Mouse (Mus musculus) CH12.LX (cell line): ENCODE results near the gene Cd93. TPM values are rescaled to one million over a fixed set of nuclear protein-coding genes. Genes with fewer than 3 reads are reported as not detected.

Experiments
- DNase-seq: peaks from one replicate; pipeline ENCODE4 v3.0.0-alpha.2; 2013; ENCODE audit errors: extremely low read depth
- H3K27ac ChIP-seq: 2 replicates; pipeline ENCODE4 v1.5.1; 2012; ENCODE audit warnings: low read depth, mild to moderate bottlenecking, control low read depth, moderate library complexity; ENCODE audit not compliant: insufficient read depth
- H3K27me3 ChIP-seq: replicated peaks from 2 replicates; pipeline ENCODE3; 2012; ENCODE audit warnings: inconsistent platforms
- H3K36me3 ChIP-seq, 2 experiments: replicated peaks in 1 of 2; 2 replicates each; pipeline versions ENCODE3 to v1.6.1; 2012; ENCODE audit warnings: inconsistent platforms in 1 of 2, low read length in 1 of 2, mild to moderate bottlenecking in 1 of 2, mixed read lengths in 1 of 2, moderate library complexity in 1 of 2; ENCODE audit not compliant: control insufficient read depth in 1 of 2, insufficient read depth in 1 of 2
- H3K4me1 ChIP-seq, 2 experiments: 2 replicates each; pipeline ENCODE4 v1.6.1; 2012; ENCODE audit warnings: inconsistent platforms in 1 of 2, moderate library complexity in 1 of 2; ENCODE audit not compliant: insufficient read depth in 2 of 2, control insufficient read depth in 1 of 2
- H3K4me2 ChIP-seq: 2 replicates; pipeline ENCODE4 v1.6.1; 2012; ENCODE audit warnings: low read depth, mild to moderate bottlenecking, control low read depth; ENCODE audit not compliant: poor library complexity, insufficient read depth, severe bottlenecking
- H3K4me3 ChIP-seq, 3 experiments: fragments of 150-350 bp in 1 of 3; sonication (generic) in 1 of 3; replicated peaks in 1 of 3; 2 replicates each; pipeline versions ENCODE3 to v1.5.1; 2011 to 2012; ENCODE audit warnings: low read depth in 2 of 3, low read length in 2 of 3, mild to moderate bottlenecking in 2 of 3, moderate library complexity in 2 of 3, control low read depth in 1 of 3, improper control_type of control experiment in 1 of 3, inconsistent platforms in 1 of 3, mixed read lengths in 1 of 3; ENCODE audit not compliant: poor library complexity in 1 of 3
- H3K79me2 ChIP-seq: replicated peaks from 2 replicates; pipeline ENCODE4 v1.6.1; 2012; ENCODE audit warnings: mild to moderate bottlenecking, moderate library complexity; ENCODE audit not compliant: control insufficient read depth, poor library complexity, insufficient read depth, severe bottlenecking; ENCODE audit errors: extremely low read depth
- H3K9ac ChIP-seq: 2 replicates; pipeline ENCODE4 v1.6.1; 2012; ENCODE audit warnings: low read depth, mild to moderate bottlenecking, control low read depth, moderate library complexity; ENCODE audit not compliant: insufficient read depth
- H3K9me3 ChIP-seq: replicated peaks from 2 replicates; pipeline ENCODE3; 2012; ENCODE audit warnings: low read length, inconsistent platforms, mixed read lengths
- BHLHE40 ChIP-seq: IDR thresholded peaks from 2 replicates; pipeline ENCODE4 v1.6.1; 2011; ENCODE audit warnings: mild to moderate bottlenecking, low read depth, low read length, improper control_type of control experiment
- CHD2 ChIP-seq: IDR thresholded peaks from 2 replicates; pipeline ENCODE4 v1.6.1; 2011; ENCODE audit warnings: low read length, improper control_type of control experiment
- E2F4 ChIP-seq: IDR thresholded peaks from 2 replicates; pipeline ENCODE4 v1.6.1; 2011; ENCODE audit warnings: low read depth, low read length, improper control_type of control experiment; ENCODE audit not compliant: insufficient replicate concordance
- ELF1 ChIP-seq: IDR thresholded peaks from 2 replicates; pipeline ENCODE4 v1.6.1; 2014; ENCODE audit warnings: low read depth, mild to moderate bottlenecking, inconsistent platforms, low read length, improper control_type of control experiment
- GABPA ChIP-seq: IDR thresholded peaks from 2 replicates; pipeline ENCODE4 v1.6.1; 2012; ENCODE audit warnings: low read depth, low read length, improper control_type of control experiment, inconsistent platforms; ENCODE audit not compliant: insufficient replicate concordance
- IRF4 ChIP-seq: IDR thresholded peaks from 2 replicates; pipeline ENCODE4 v1.6.1; 2014; ENCODE audit warnings: low read depth, mild to moderate bottlenecking, inconsistent platforms, low read length, improper control_type of control experiment
- JUND ChIP-seq: conservative IDR thresholded peaks from 2 replicates; pipeline ENCODE4 v1.6.1; 2011; ENCODE audit warnings: low read depth, low read length, improper control_type of control experiment
- KAT2A ChIP-seq: IDR thresholded peaks from 2 replicates; pipeline ENCODE4 v1.6.1; 2012; ENCODE audit warnings: low read length, improper control_type of control experiment, inconsistent platforms; ENCODE audit not compliant: insufficient replicate concordance
- MAFK ChIP-seq: IDR thresholded peaks from 2 replicates; pipeline ENCODE4 v1.6.1; 2011; ENCODE audit warnings: low read length, improper control_type of control experiment; ENCODE audit not compliant: insufficient replicate concordance
- MEF2A ChIP-seq: IDR thresholded peaks from 2 replicates; pipeline ENCODE4 v1.6.1; 2014; ENCODE audit warnings: low read depth, mild to moderate bottlenecking, inconsistent platforms, low read length, improper control_type of control experiment, borderline replicate concordance
- MYC ChIP-seq: IDR thresholded peaks from 2 replicates; pipeline ENCODE4 v1.6.1; 2011; ENCODE audit warnings: low read depth, mild to moderate bottlenecking, improper control_type of control experiment, low read length
- NRF1 ChIP-seq: IDR thresholded peaks from 2 replicates; pipeline ENCODE4 v1.6.1; 2014; ENCODE audit warnings: low read depth, mild to moderate bottlenecking, inconsistent platforms, low read length, improper control_type of control experiment, moderate library complexity
- POLR2A ChIP-seq: IDR thresholded peaks from 2 replicates; pipeline ENCODE4 v1.6.1; 2011; ENCODE audit warnings: low read depth, mild to moderate bottlenecking, improper control_type of control experiment, low read length
- POLR2AphosphoS2 ChIP-seq: IDR thresholded peaks from 2 replicates; pipeline ENCODE4 v1.6.1; 2011; ENCODE audit warnings: low read depth, low read length, improper control_type of control experiment
- SIN3A ChIP-seq: IDR thresholded peaks from 2 replicates; pipeline ENCODE4 v1.6.1; 2012; ENCODE audit warnings: low read length, improper control_type of control experiment, inconsistent platforms
- TBP ChIP-seq: conservative IDR thresholded peaks from 2 replicates; pipeline ENCODE4 v1.6.1; 2011; ENCODE audit warnings: low read depth, low read length, improper control_type of control experiment
- TCF12 ChIP-seq: IDR thresholded peaks from 2 replicates; pipeline ENCODE4 v1.6.1; 2014; ENCODE audit warnings: low read depth, mild to moderate bottlenecking, inconsistent platforms, low read length, improper control_type of control experiment
- UBTF ChIP-seq: IDR thresholded peaks from 2 replicates; pipeline ENCODE4 v1.6.1; 2012; ENCODE audit warnings: low read depth, mild to moderate bottlenecking, inconsistent platforms, low read length, improper control_type of control experiment, moderate library complexity
- USF1 ChIP-seq: IDR thresholded peaks from 2 replicates; pipeline ENCODE4 v1.6.1; 2014; ENCODE audit warnings: low read depth, mild to moderate bottlenecking, inconsistent platforms, low read length, improper control_type of control experiment
- ZMIZ1 ChIP-seq: IDR thresholded peaks from 2 replicates; pipeline ENCODE4 v1.6.1; 2012; ENCODE audit warnings: low read depth, mild to moderate bottlenecking, inconsistent platforms, low read length, improper control_type of control experiment
- ZNF384 ChIP-seq: IDR thresholded peaks from 2 replicates; pipeline ENCODE4 v1.6.1; 2012; ENCODE audit warnings: low read depth, low read length, improper control_type of control experiment, inconsistent platforms
- dilution Hi-C: fragments of 300-500 bp; cut with MboI; formaldehyde crosslinking; loops from 2 replicates; pipeline ENCODE4 v1.14.3; 2020; ENCODE audit warnings: low sequenced_read_pairs; ENCODE audit not compliant: extremely low pct_unique_long_range_greater_than_20kb, extremely low pct_ligation_motif_present
- in situ Hi-C: fragments of 300-500 bp; cut with MboI; formaldehyde crosslinking; loops from 3 replicates; pipeline ENCODE4 v1.14.3; 2019; ENCODE audit warnings: low sequenced_read_pairs, low pct_ligation_motif_present, low pct_unique_long_range_greater_than_20kb, mixed read lengths
- polyA plus RNA-seq: library from polyadenylated mRNA; unstranded; fragments of >175 nt; gene quantifications from 2 replicates; pipeline ENCODE4 v1.2.1, GENCODE M21; 2012; ENCODE audit warnings: low read depth; ENCODE audit not compliant: insufficient read length
- total RNA-seq, 2 experiments: library from RNA; depleted of rRNA; stranded (reverse); fragments of 300-350 nt in 1 of 2; fragments of >200 nt in 1 of 2; gene quantifications; 2 replicates each; pipeline ENCODE4 v1.2.3; 2012 to 2014

The Cd93 gene
- total and polyA plus RNA-seq, 3 experiments, result 0.04 to 0.08 (median 0.07) TPM

GRCm38 (mm10) chr2:148404906-148405305 is 38.5 kb downstream of the Cd93 start:
- no peaks in the 10 kb centered on the region for H3K27me3 ChIP-seq
- H3K79me2 ChIP-seq, result no peaks in the 10 kb centered on the region
- no peak overlapping the region for H3K9ac ChIP-seq
- peaks cover 0 to 5% of the 10 kb centered on the region in 2 experiments; a peak in 2 of 4 replicates for H3K4me1 ChIP-seq
- H3K9me3 ChIP-seq, result no peaks in the 10 kb centered on the region
- in situ Hi-C loops, result no loop called here
- H3K4me2 ChIP-seq, result no peak overlapping the region
- no peak overlapping the region for H3K4me3 ChIP-seq
- dilution Hi-C loops, result no loop called here
- no peak overlapping the region for H3K27ac ChIP-seq
- no peak for DNase-seq
- TF ChIP-seq MAFK, result no peak
- no peaks in the 10 kb centered on the region for H3K36me3 ChIP-seq

- dilution Hi-C loops, result no loop called here
- Histone ChIP-seq H3K27me3 (no peaks in the 10 kb centered on the region), H3K9me3 (no peaks in the 10 kb centered on the region), H3K4me1 (no peaks in the 10 kb centered on the region), H3K79me2 (no peaks in the 10 kb centered on the region), H3K4me2 (no peak overlapping the region), H3K36me3 (no peaks in the 10 kb centered on the region), H3K9ac (no peak overlapping the region), H3K27ac (no peak overlapping the region), H3K4me3 (no peak overlapping the region)
- in situ Hi-C loops, result no loop called here
- TF ChIP-seq BHLHE40, result no peak
- TF ChIP-seq NRF1, result no peak
- TF ChIP-seq ZMIZ1, result no peak
- no peak for TF ChIP-seq USF1
- no peak for TF ChIP-seq KAT2A
- no peak for TF ChIP-seq SIN3A
- TF ChIP-seq MEF2A, result no peak
- TF ChIP-seq UBTF, result no peak
- TF ChIP-seq MAFK, result no peak
- no peak for TF ChIP-seq ZNF384
- no peak for DNase-seq
Measured at GRCm38 (mm10) chr2:148402227-148402626, 41.1 kb downstream of the Cd93 start.

GRCm38 (mm10) chr2:148398901-148399685 is 44.3 kb downstream of the Cd93 start:
- peaks cover 5% of the 10 kb centered on the region for H3K9me3 ChIP-seq
- H3K27me3 ChIP-seq, result no peaks in the 10 kb centered on the region
- no peak for TF ChIP-seq KAT2A
- TF ChIP-seq E2F4, result no peak
- no peak for TF ChIP-seq BHLHE40
- TF ChIP-seq JUND, result no peak
- TF ChIP-seq MYC, result no peak
- TF ChIP-seq ELF1, result no peak
- no peak for TF ChIP-seq ZNF384
- TF ChIP-seq UBTF, result no peak
- no peak for TF ChIP-seq IRF4
- TF ChIP-seq TCF12, result no peak
- TF ChIP-seq CHD2, result no peak
- no peak for TF ChIP-seq TBP
- no peak for TF ChIP-seq USF1
- TF ChIP-seq NRF1, result no peak
- no peak for TF ChIP-seq MAFK
- no peak for TF ChIP-seq POLR2AphosphoS2
- TF ChIP-seq POLR2A, result no peak
- no peak for TF ChIP-seq GABPA
- TF ChIP-seq, all 38 proteins: peak for 0
- no peak overlapping the region for H3K9ac ChIP-seq
- no peaks in the 10 kb centered on the region for H3K79me2 ChIP-seq
- H3K4me2 ChIP-seq, result no peak overlapping the region
- DNase-seq, result no peak
- H3K36me3 ChIP-seq, result no peaks in the 10 kb centered on the region
- H3K4me1 ChIP-seq, result peaks cover 0 to 2% of the 10 kb centered on the region in 2 experiments; a peak in 1 of 4 replicates
- no peak overlapping the region for H3K4me3 ChIP-seq
- in situ Hi-C loops (loop anchor here (25.0 kb wide), 1 partner anchor 263 kb away; the partner anchor contains the start of gene Nxt1), dilution Hi-C loops (no loop called here)
- no peak overlapping the region for H3K27ac ChIP-seq
